Mouse (Mus musculus): Measurements from ENCODE around the gene Dnttip1.

GRCm38 (mm10) chr2:164776801-164777200 is 31.0 kb downstream of the Dnttip1 start:
- TF ChIP-seq MAFK (IDR thresholded peaks at IDR 0.05; ENCODE audit: borderline replicate concordance, low read depth, low read length) (no peak), CTCF (IDR thresholded peaks at IDR 0.05 in 2 of 3, conservative IDR thresholded peaks at IDR 0.05 in 1 of 3; ENCODE audit: control insufficient read depth in 1 of 3, insufficient read depth in 1 of 3, low read depth in 2 of 3, low read length in 3 of 3, poor library complexity in 1 of 3, severe bottlenecking in 1 of 3) (no peak), GATA1 (IDR thresholded peaks at IDR 0.05; ENCODE audit: low read depth, low read length) (no peak), EP300 (IDR thresholded peaks at IDR 0.05; ENCODE audit: low read depth in 1 of 2, low read length in 2 of 2) (no peak), POLR2A (IDR thresholded peaks at IDR 0.05; ENCODE audit: control insufficient read depth in 1 of 2, insufficient read depth in 1 of 2, low read depth in 1 of 2, low read length in 2 of 2, poor library complexity in 1 of 2) (no peak), ZMIZ1 (IDR thresholded peaks at IDR 0.05; ENCODE audit: low read depth, low read length) (no peak), POLR2AphosphoS2 (IDR thresholded peaks at IDR 0.05; ENCODE audit: low read length) (no peak), MEF2A (IDR thresholded peaks at IDR 0.05; ENCODE audit: extremely low read depth, insufficient replicate concordance, low read depth, low read length, poor library complexity, severe bottlenecking) (no peak), GABPA (IDR thresholded peaks at IDR 0.05; ENCODE audit: low read depth, low read length) (no peak), ETS1 (IDR thresholded peaks at IDR 0.05; ENCODE audit: low read depth, low read length) (no peak), UBTF (IDR thresholded peaks at IDR 0.05; ENCODE audit: borderline replicate concordance, insufficient read depth, low read depth, low read length) (no peak), NELFE (IDR thresholded peaks at IDR 0.05; ENCODE audit: low read depth, low read length) (no peak), TBP (IDR thresholded peaks at IDR 0.05; ENCODE audit: low read depth, low read length) (no peak)

Measured in MEL (cell line).